Mouse (Mus musculus) adrenal gland, postnatal 25 days (tissue): ENCODE results near the gene Itga2b. TPM values are rescaled to one million over a fixed set of nuclear protein-coding genes. Genes with fewer than 3 reads are reported as not detected.
A peak's percentile ranks its signal among the peaks of the same experiment; 100 is the strongest.

Experiments
- DNase-seq: peaks from one replicate; pipeline ENCODE4 v3.0.0; 2021; ENCODE audit warnings: mixed read lengths
- total RNA-seq: library from RNA; stranded (reverse); gene quantifications from 2 replicates; pipeline ENCODE4 v1.2.3, GENCODE M21; 2021

Gene Itga2b
- total RNA-seq, 1 experiment from 2014 or later = 4.7 TPM

- peak; percentile 59 for DNase-seq
These were observed 34.0 kb downstream of the Itga2b start for GRCm38 (mm10) chr11:102435754-102436470.

- no peak for DNase-seq
These were observed 34.9 kb downstream of the Itga2b start for GRCm38 (mm10) chr11:102434816-102435705.

- peak; percentile 88 for DNase-seq
These were observed 35.5 kb downstream of the Itga2b start for GRCm38 (mm10) chr11:102434406-102434805.

- DNase-seq = no peak
These were observed 36.1 kb downstream of the Itga2b start for GRCm38 (mm10) chr11:102433866-102434265.

- peak; percentile 75 for DNase-seq
These were observed 37.0 kb downstream of the Itga2b start for GRCm38 (mm10) chr11:102432896-102433295.

- DNase-seq = no peak
These were observed 37.6 kb downstream of the Itga2b start for GRCm38 (mm10) chr11:102432115-102432843.

- no peak for DNase-seq
These were observed 38.2 kb downstream of the Itga2b start for GRCm38 (mm10) chr11:102431728-102432114.

GRCm38 (mm10) chr11:102431018-102431645 lies 38.8 kb downstream of the Itga2b start:
- DNase-seq = peak; percentile 74

GRCm38 (mm10) chr11:102430121-102431017 lies 39.6 kb downstream of the Itga2b start, which contains the start of gene Grn:
TSS of gene Grn (plus strand) at chr11:102430315.
- DNase-seq = peak; percentile 82

- DNase-seq = no peak
These were observed 40.4 kb downstream of the Itga2b start for GRCm38 (mm10) chr11:102429551-102429950.

GRCm38 (mm10) chr11:102428981-102429540 lies 40.9 kb downstream of the Itga2b start:
- DNase-seq = no peak

- no peak for DNase-seq
These were observed 44.2 kb downstream of the Itga2b start for GRCm38 (mm10) chr11:102425555-102426316.

GRCm38 (mm10) chr11:102424666-102425065 lies 45.3 kb downstream of the Itga2b start:
- DNase-seq = no peak

GRCm38 (mm10) chr11:102421559-102421958 lies 48.4 kb downstream of the Itga2b start:
- no peak for DNase-seq

GRCm38 (mm10) chr11:102418887-102419286 lies 51.0 kb downstream of the Itga2b start:
- DNase-seq = peak; percentile 75

- DNase-seq = no peak
These were observed 52.8 kb downstream of the Itga2b start for GRCm38 (mm10) chr11:102417160-102417559.

GRCm38 (mm10) chr11:102415034-102415802 lies 54.7 kb downstream of the Itga2b start:
- no peak for DNase-seq

- DNase-seq = no peak
These were observed 56.9 kb downstream of the Itga2b start for GRCm38 (mm10) chr11:102413059-102413458.

GRCm38 (mm10) chr11:102411704-102412103 lies 58.2 kb downstream of the Itga2b start:
- peak; percentile 93 for DNase-seq
